ENCODE assay signal across 18 mouse cellular contexts in genomic region chr9:94751638-94752021, GRCm38 (mm10).
DNase-seq lines count a peak whose midpoint lies in the region; ATAC-seq and TF ChIP-seq lines count a peak whose summit lies in the region.
"Had no signal": no experiment of that assay in that cellular context is flagged by ENCODE, and none has a peak within 500 bp of the region (broad histone marks: within the 10 kb centered on the region; RNA-seq: fewer than 3 reads in every experiment).

No protein-coding gene starts in this region.

- DNase-seq in heart, adult 11 months: no peak
- DNase-seq in kidney, postnatal 10 days: no peak
- DNase-seq in midbrain, postnatal 0 days (ENCODE audit: low spot score): no peak
- DNase-seq in retina, embryonic 14.5 days (ENCODE audit: low spot score): peak; percentile 33
- DNase-seq in embryo, embryonic 10.5 days (ENCODE audit: low spot score): no peak
- DNase-seq: adrenal gland, adult 8-10 months; cerebellum, postnatal 10 days; embryo, embryonic 11 days; gastrocnemius, postnatal 25 days; heart, postnatal 4 days; layer of hippocampus, postnatal 36 days; lung, adult 2 months; right cerebral cortex, postnatal 4 days had no signal

- WGBS in heart, embryonic 12.5 days: 49% methylated on average over 10 of the region's 10 CpGs
- 23% methylated on average over 10 of the region's 10 CpGs for WGBS in kidney, embryonic 16.5 days
- 54% methylated on average over 10 of the region's 10 CpGs for WGBS in midbrain, embryonic 16.5 days
- 74% methylated on average over 10 of the region's 10 CpGs for WGBS in midbrain, postnatal 0 days

- peaks cover 3% of the 10 kb centered on the region; the same call in 1 of the 2 replicates for H3K27me3 ChIP-seq in heart, embryonic 12.5 days (replicated peaks)
- no peaks in the 10 kb centered on the region for H3K27me3 ChIP-seq in kidney, embryonic 16.5 days (ENCODE audit: insufficient read depth, low read length)
- H3K27me3 ChIP-seq in midbrain, embryonic 16.5 days (ENCODE audit: control insufficient read depth, insufficient read depth, low read depth, low read length): no peaks in the 10 kb centered on the region
- H3K27me3 ChIP-seq in midbrain, postnatal 0 days (ENCODE audit: insufficient read depth, low read length): no peaks in the 10 kb centered on the region

- H3K4me1 ChIP-seq in heart, embryonic 12.5 days (replicated peaks): peaks cover 8% of the 10 kb centered on the region
- H3K4me1 ChIP-seq in kidney, embryonic 16.5 days (ENCODE audit: insufficient read depth, low read length): peaks cover 13% of the 10 kb centered on the region
- peaks cover 4% of the 10 kb centered on the region; the same call in 1 of the 2 replicates for H3K4me1 ChIP-seq in midbrain, embryonic 16.5 days (ENCODE audit: control insufficient read depth, insufficient read depth, low read length)
- H3K4me1 ChIP-seq in midbrain, postnatal 0 days (ENCODE audit: insufficient read depth, low read length): peaks cover 12% of the 10 kb centered on the region; the same call in 1 of the 2 replicates

- peak overlapping the region; percentile 40 for H3K4me2 ChIP-seq in heart, embryonic 12.5 days
- peak overlapping the region; percentile 37 for H3K4me2 ChIP-seq in kidney, embryonic 16.5 days (replicated peaks; ENCODE audit: low read depth, low read length)
- no peak overlapping the region for H3K4me2 ChIP-seq in midbrain, embryonic 16.5 days (ENCODE audit: low read length)
- H3K4me2 ChIP-seq in midbrain, postnatal 0 days (ENCODE audit: low read depth, low read length, poor library complexity, severe bottlenecking): no peak overlapping the region

- no peak for TF ChIP-seq CTCF in midbrain, postnatal 0 days (IDR thresholded peaks at IDR 0.05)

- ATAC-seq in heart, embryonic 12.5 days (ENCODE audit: insufficient number of reproducible peaks, low FRiP score): no peak
- ATAC-seq in kidney, embryonic 16.5 days (ENCODE audit: low FRiP score, low TSS enrichment): peak; percentile 88
- peak; percentile 43; the same call in 1 of the 2 replicates for ATAC-seq in midbrain, embryonic 16.5 days
- no peak for ATAC-seq in midbrain, postnatal 0 days (ENCODE audit: low FRiP score)
- ATAC-seq: hindbrain, embryonic 16.5 days; intestine, postnatal 0 days had no signal

- no peak overlapping the region for H3K4me3 ChIP-seq in heart, embryonic 12.5 days
- no peak overlapping the region for H3K4me3 ChIP-seq in kidney, embryonic 16.5 days (ENCODE audit: low read length)
- H3K4me3 ChIP-seq in midbrain, embryonic 16.5 days (ENCODE audit: low read depth, low read length): no peak overlapping the region
- H3K4me3 ChIP-seq in midbrain, postnatal 0 days (ENCODE audit: low read depth, low read length): no peak overlapping the region

- no peaks in the 10 kb centered on the region for H3K36me3 ChIP-seq in heart, embryonic 12.5 days
- no peaks in the 10 kb centered on the region for H3K36me3 ChIP-seq in kidney, embryonic 16.5 days (ENCODE audit: insufficient read depth, low read length)
- H3K36me3 ChIP-seq in midbrain, embryonic 16.5 days (ENCODE audit: control insufficient read depth, insufficient read depth, low read length): no peaks in the 10 kb centered on the region
- no peaks in the 10 kb centered on the region for H3K36me3 ChIP-seq in midbrain, postnatal 0 days (ENCODE audit: insufficient read depth, low read length)

- H3K27ac ChIP-seq in heart, embryonic 12.5 days (ENCODE audit: poor library complexity, severe bottlenecking): no peak overlapping the region
- H3K27ac ChIP-seq in kidney, embryonic 16.5 days (ENCODE audit: low read length): 0 out of 2 replicates have a peak overlapping the region, but pooled peaks have one; percentile 4
- peak overlapping the region; percentile 15; the same call in 1 of the 2 replicates for H3K27ac ChIP-seq in midbrain, embryonic 16.5 days (ENCODE audit: low read length)
- H3K27ac ChIP-seq in midbrain, postnatal 0 days (ENCODE audit: low read depth, low read length): no peak overlapping the region

- no peak overlapping the region for H3K9ac ChIP-seq in heart, embryonic 12.5 days
- no peak overlapping the region for H3K9ac ChIP-seq in kidney, embryonic 16.5 days (replicated peaks; ENCODE audit: low read length)
- no peak overlapping the region for H3K9ac ChIP-seq in midbrain, embryonic 16.5 days (ENCODE audit: low read depth, low read length)
- no peak overlapping the region for H3K9ac ChIP-seq in midbrain, postnatal 0 days (replicated peaks; ENCODE audit: low read length, poor library complexity, severe bottlenecking)

- no peaks in the 10 kb centered on the region for H3K9me3 ChIP-seq in heart, embryonic 12.5 days (replicated peaks)
- H3K9me3 ChIP-seq in kidney, embryonic 16.5 days (ENCODE audit: low read length): no peaks in the 10 kb centered on the region
- H3K9me3 ChIP-seq in midbrain, embryonic 16.5 days (replicated peaks; ENCODE audit: control insufficient read depth, low read length, poor library complexity, severe bottlenecking): no peaks in the 10 kb centered on the region
- no peaks in the 10 kb centered on the region for H3K9me3 ChIP-seq in midbrain, postnatal 0 days (ENCODE audit: low read length)

Comparison
In these comparisons a context has a peak if more than half of its experiments do, and no peak if none do; other contexts are left out.
1. ATAC-seq: peak in kidney, embryonic 16.5 days (single experiment) and midbrain, embryonic 16.5 days (single experiment); none in heart, embryonic 12.5 days (single experiment) and midbrain, postnatal 0 days (single experiment).
2. H3K27ac ChIP-seq: peak in kidney, embryonic 16.5 days (single experiment) and midbrain, embryonic 16.5 days (single experiment); none in heart, embryonic 12.5 days (single experiment) and midbrain, postnatal 0 days (single experiment).
3. H3K4me2 ChIP-seq: peak in heart, embryonic 12.5 days (single experiment) and kidney, embryonic 16.5 days (single experiment); none in midbrain, embryonic 16.5 days (single experiment) and midbrain, postnatal 0 days (single experiment).